Mouse (Mus musculus) olfactory bulb, adult 2 months (tissue): ENCODE measurements around the gene Syne3.

ENCODE experiments used
- CTCF ChIP-seq: fragments of 200-500 bp; IDR thresholded peaks from 2 replicates; pipeline ENCODE4 v1.5.1; 2012; ENCODE audit warnings: low read depth, mild to moderate bottlenecking, low read length, moderate library complexity; ENCODE audit not compliant: insufficient read depth
- POLR2A ChIP-seq: fragments of 200-500 bp; IDR thresholded peaks from 2 replicates; pipeline ENCODE4 v1.6.1; 2012; ENCODE audit warnings: mild to moderate bottlenecking, low read depth, low read length, moderate library complexity; ENCODE audit not compliant: insufficient read depth

- TF ChIP-seq CTCF (no peak), POLR2A (no peak)
Observed at GRCm38 (mm10) chr12:104902392-104903053, 107.1 kb downstream of the Syne3 start.
